Mouse (Mus musculus): ENCODE measurements around the gene Atpif1. TPM values are rescaled to one million over a fixed set of nuclear protein-coding genes. Genes with fewer than 3 reads are reported as not detected.

The Atpif1 gene
- total and polyA plus RNA-seq, 2 experiments from 2014 or later: 898 to 1,829 TPM

- 88% methylated on average over 4 of the region's 4 CpGs for WGBS
- Histone ChIP-seq H3K9ac (no peak overlapping the region), H3K4me2 (ENCODE audit: low read depth) (no peak overlapping the region), H3K9me3 (ENCODE audit: low read length) (no peaks in the 10 kb centered on the region), H3K27ac (ENCODE audit: low read depth, low read length) (no peak overlapping the region), H3K4me3 (ENCODE audit: low read depth, low read length) (no peak overlapping the region), H3K4me1 (ENCODE audit: insufficient read depth) (peaks cover 15% of the 10 kb centered on the region; the same call in 1 of the 2 replicates), H3K36me3 (ENCODE audit: insufficient read depth) (peaks cover 10% of the 10 kb centered on the region; the same call in 1 of the 2 replicates), H3K27me3 (ENCODE audit: insufficient read depth, low read length) (no peaks in the 10 kb centered on the region)
- no peak for TF ChIP-seq CTCF (IDR thresholded peaks at IDR 0.05; ENCODE audit: low read depth)
- ATAC-seq: no peak
- no peak for DNase-seq
Measured at GRCm38 (mm10) chr4:132529344-132529743, 4.1 kb downstream of the Atpif1 start.

- no peak overlapping the region for H3K9ac ChIP-seq
- DNase-seq (no peak), ATAC-seq (no peak)
- H3K4me2 ChIP-seq (ENCODE audit: low read depth): no peak overlapping the region
- no peaks in the 10 kb centered on the region for H3K27me3 ChIP-seq (ENCODE audit: insufficient read depth, low read length)
- peaks cover 10% of the 10 kb centered on the region; the same call in 1 of the 2 replicates for H3K4me1 ChIP-seq (ENCODE audit: insufficient read depth)
- H3K27ac ChIP-seq (ENCODE audit: low read depth, low read length): no peak overlapping the region
- H3K9me3 ChIP-seq (ENCODE audit: low read length): no peaks in the 10 kb centered on the region
- no peak overlapping the region for H3K4me3 ChIP-seq (ENCODE audit: low read depth, low read length)
- H3K36me3 ChIP-seq (ENCODE audit: insufficient read depth): peaks cover 10% of the 10 kb centered on the region; the same call in 1 of the 2 replicates
- WGBS: 92% methylated on average over 8 of the region's 8 CpGs
- TF ChIP-seq CTCF (IDR thresholded peaks at IDR 0.05; ENCODE audit: low read depth): no peak
Measured at GRCm38 (mm10) chr4:132527917-132528522, 5.4 kb downstream of the Atpif1 start.

- ATAC-seq: no peak
- H3K9ac ChIP-seq: no peak overlapping the region
- no peak overlapping the region for H3K4me3 ChIP-seq (ENCODE audit: low read depth, low read length)
- peaks cover 10% of the 10 kb centered on the region; the same call in 1 of the 2 replicates for H3K36me3 ChIP-seq (ENCODE audit: insufficient read depth)
- 61% methylated on average over 2 of the region's 2 CpGs for WGBS
- no peak for DNase-seq
- no peaks in the 10 kb centered on the region for H3K27me3 ChIP-seq (ENCODE audit: insufficient read depth, low read length)
- H3K27ac ChIP-seq (ENCODE audit: low read depth, low read length): no peak overlapping the region
- no peak overlapping the region for H3K4me2 ChIP-seq (ENCODE audit: low read depth)
- no peaks in the 10 kb centered on the region for H3K9me3 ChIP-seq (ENCODE audit: low read length)
- H3K4me1 ChIP-seq (ENCODE audit: insufficient read depth): no peaks in the 10 kb centered on the region
- TF ChIP-seq CTCF (IDR thresholded peaks at IDR 0.05; ENCODE audit: low read depth): peak; percentile 14; the same call in 1 of the 2 replicates
Measured at GRCm38 (mm10) chr4:132526678-132527077, 6.8 kb downstream of the Atpif1 start.

GRCm38 (mm10) chr4:132524808-132525207 lies 8.7 kb downstream of the Atpif1 start:
- H3K36me3 ChIP-seq (ENCODE audit: insufficient read depth): no peaks in the 10 kb centered on the region
- no peaks in the 10 kb centered on the region for H3K27me3 ChIP-seq (ENCODE audit: insufficient read depth, low read length)
- no peak for ATAC-seq
- H3K4me2 ChIP-seq (ENCODE audit: low read depth): no peak overlapping the region
- H3K9ac ChIP-seq: no peak overlapping the region
- H3K27ac ChIP-seq (ENCODE audit: low read depth, low read length): no peak overlapping the region; the same call in 1 of the 2 replicates
- H3K4me1 ChIP-seq (ENCODE audit: insufficient read depth): no peaks in the 10 kb centered on the region
- WGBS: 37% methylated on average over 6 of the region's 6 CpGs
- no peak for DNase-seq
- TF ChIP-seq CTCF (IDR thresholded peaks at IDR 0.05; ENCODE audit: low read depth): no peak
- H3K9me3 ChIP-seq (ENCODE audit: low read length): no peaks in the 10 kb centered on the region
- no peak overlapping the region for H3K4me3 ChIP-seq (ENCODE audit: low read depth, low read length)

- Histone ChIP-seq H3K4me3 (ENCODE audit: low read depth, low read length) (no peak overlapping the region), H3K36me3 (ENCODE audit: insufficient read depth) (no peaks in the 10 kb centered on the region), H3K27ac (ENCODE audit: low read depth, low read length) (no peak overlapping the region), H3K4me2 (ENCODE audit: low read depth) (no peak overlapping the region), H3K9ac (no peak overlapping the region), H3K4me1 (ENCODE audit: insufficient read depth) (no peaks in the 10 kb centered on the region), H3K9me3 (ENCODE audit: low read length) (no peaks in the 10 kb centered on the region), H3K27me3 (ENCODE audit: insufficient read depth, low read length) (no peaks in the 10 kb centered on the region)
- no peak for ATAC-seq
- no peak for DNase-seq
- TF ChIP-seq CTCF (IDR thresholded peaks at IDR 0.05; ENCODE audit: low read depth): no peak
- 7% methylated on average over 11 of the region's 11 CpGs for WGBS
Measured at GRCm38 (mm10) chr4:132524321-132524741, 9.1 kb downstream of the Atpif1 start.

- H3K4me3 ChIP-seq (ENCODE audit: low read depth, low read length): no peak overlapping the region
- H3K36me3 ChIP-seq (ENCODE audit: insufficient read depth): no peaks in the 10 kb centered on the region
- ATAC-seq: no peak
- no peak overlapping the region for H3K4me2 ChIP-seq (ENCODE audit: low read depth)
- TF ChIP-seq CTCF (IDR thresholded peaks at IDR 0.05; ENCODE audit: low read depth): no peak
- H3K4me1 ChIP-seq (ENCODE audit: insufficient read depth): 0 out of 2 replicates have a peak, but pooled peaks cover 3% of the 10 kb centered on the region
- WGBS: 96% methylated on average over 3 of the region's 3 CpGs
- H3K27ac ChIP-seq (ENCODE audit: low read depth, low read length): no peak overlapping the region
- H3K27me3 ChIP-seq (ENCODE audit: insufficient read depth, low read length): no peaks in the 10 kb centered on the region
- no peaks in the 10 kb centered on the region for H3K9me3 ChIP-seq (ENCODE audit: low read length)
- no peak for DNase-seq
- H3K9ac ChIP-seq: no peak overlapping the region
Measured at GRCm38 (mm10) chr4:132519188-132519587, 14.3 kb downstream of the Atpif1 start.

- ATAC-seq: no peak
- DNase-seq: no peak
- Histone ChIP-seq H3K27me3 (ENCODE audit: insufficient read depth, low read length) (no peaks in the 10 kb centered on the region), H3K36me3 (ENCODE audit: insufficient read depth) (no peaks in the 10 kb centered on the region), H3K4me1 (ENCODE audit: insufficient read depth) (0 out of 2 replicates have a peak, but pooled peaks cover 3% of the 10 kb centered on the region), H3K27ac (ENCODE audit: low read depth, low read length) (no peak overlapping the region), H3K9ac (no peak overlapping the region), H3K9me3 (ENCODE audit: low read length) (no peaks in the 10 kb centered on the region), H3K4me3 (ENCODE audit: low read depth, low read length) (no peak overlapping the region), H3K4me2 (ENCODE audit: low read depth) (no peak overlapping the region)
- TF ChIP-seq CTCF (IDR thresholded peaks at IDR 0.05; ENCODE audit: low read depth): no peak
- whole genome bisulfite sequencing: 82% methylated on average over 8 of the region's 8 CpGs
Measured at GRCm38 (mm10) chr4:132518066-132518465, 15.4 kb downstream of the Atpif1 start.
